Mouse (Mus musculus) erythroblast, embryonic 14.5 days (primary cell): ENCODE data around the gene Epb41.

Experiments
- GATA1 ChIP-seq: IDR thresholded peaks from 2 replicates; pipeline ENCODE4 v1.6.1; 2012; ENCODE audit warnings: low read length, inconsistent platforms, mixed read lengths
- TAL1 ChIP-seq: IDR thresholded peaks from 3 replicates; pipeline ENCODE4 v1.6.1; 2012; ENCODE audit warnings: low read length, inconsistent platforms, mixed read lengths

GRCm38 (mm10) chr4:132021883-132022282, 53.2 kb downstream of the Epb41 start:
- TF ChIP-seq GATA1: no peak
- no peak for TF ChIP-seq TAL1
